ENCODE assay signal across 29 mouse cellular contexts in genomic region chr9:112078453-112078852, GRCm38 (mm10).
A peak's percentile ranks its signal among the peaks of the same experiment; 100 is the strongest.
DNase-seq lines count a peak whose midpoint lies in the region; ATAC-seq and TF ChIP-seq lines count a peak whose summit lies in the region.
"Had no signal": no experiment of that assay in that cellular context is flagged by ENCODE, and none has a peak within 500 bp of the region (broad histone marks: within the 10 kb centered on the region; RNA-seq: fewer than 3 reads in every experiment).

No protein-coding gene starts in this region.

- no peak overlapping the region for H3K4me2 ChIP-seq in hindbrain, embryonic 11.5 days (replicated peaks; ENCODE audit: low read depth, low read length)
- no peak overlapping the region for H3K4me2 ChIP-seq in hindbrain, embryonic 16.5 days (ENCODE audit: low read length)
- H3K4me2 ChIP-seq in hindbrain, embryonic 13.5 days = no peak overlapping the region
- no peak overlapping the region for H3K4me2 ChIP-seq in hindbrain, postnatal 0 days (ENCODE audit: low read depth, low read length)
- H3K4me2 ChIP-seq in midbrain, embryonic 16.5 days (ENCODE audit: low read length) = no peak overlapping the region
- H3K4me2 ChIP-seq in midbrain, embryonic 15.5 days = no peak overlapping the region
- H3K4me2 ChIP-seq: embryonic facial prominence, embryonic 13.5 days; embryonic facial prominence, embryonic 15.5 days; forebrain, embryonic 12.5 days had no signal

- TF ChIP-seq CTCF in hindbrain, postnatal 0 days (IDR thresholded peaks at IDR 0.05; ENCODE audit: low read depth) = no peak

- H3K27me3 ChIP-seq in hindbrain, embryonic 11.5 days (ENCODE audit: control insufficient read depth, insufficient read depth, low read length) = no peaks in the 10 kb centered on the region
- no peaks in the 10 kb centered on the region for H3K27me3 ChIP-seq in hindbrain, embryonic 16.5 days (replicated peaks; ENCODE audit: control insufficient read depth, insufficient read depth, low read length)
- no peaks in the 10 kb centered on the region for H3K27me3 ChIP-seq in hindbrain, embryonic 13.5 days
- H3K27me3 ChIP-seq in hindbrain, postnatal 0 days (ENCODE audit: insufficient read depth, low read length) = no peaks in the 10 kb centered on the region
- no peaks in the 10 kb centered on the region for H3K27me3 ChIP-seq in midbrain, embryonic 16.5 days (ENCODE audit: control insufficient read depth, insufficient read depth, low read depth, low read length)
- no peaks in the 10 kb centered on the region for H3K27me3 ChIP-seq in midbrain, embryonic 15.5 days (replicated peaks)
- H3K27me3 ChIP-seq: CH12.LX; embryonic facial prominence, embryonic 13.5 days; embryonic facial prominence, embryonic 15.5 days; forebrain, embryonic 12.5 days had no signal

- no peaks in the 10 kb centered on the region for H3K36me3 ChIP-seq in hindbrain, embryonic 11.5 days (ENCODE audit: control insufficient read depth, insufficient read depth, low read length)
- H3K36me3 ChIP-seq in hindbrain, embryonic 16.5 days (ENCODE audit: control insufficient read depth, insufficient read depth, low read length) = peaks cover 3% of the 10 kb centered on the region; the same call in 1 of the 2 replicates
- no peaks in the 10 kb centered on the region for H3K36me3 ChIP-seq in hindbrain, embryonic 13.5 days
- H3K36me3 ChIP-seq in hindbrain, postnatal 0 days (ENCODE audit: insufficient read depth, low read length) = no peaks in the 10 kb centered on the region
- H3K36me3 ChIP-seq in midbrain, embryonic 16.5 days (ENCODE audit: control insufficient read depth, insufficient read depth, low read length) = no peaks in the 10 kb centered on the region
- H3K36me3 ChIP-seq in midbrain, embryonic 15.5 days (replicated peaks) = no peaks in the 10 kb centered on the region
- H3K36me3 ChIP-seq: embryonic facial prominence, embryonic 13.5 days; embryonic facial prominence, embryonic 15.5 days; forebrain, embryonic 10.5 days; forebrain, embryonic 12.5 days; G1E had no signal

- H3K27ac ChIP-seq in hindbrain, embryonic 11.5 days (ENCODE audit: low read depth, low read length) = no peak overlapping the region
- no peak overlapping the region for H3K27ac ChIP-seq in hindbrain, embryonic 16.5 days (ENCODE audit: low read depth, low read length)
- no peak overlapping the region for H3K27ac ChIP-seq in hindbrain, embryonic 13.5 days
- H3K27ac ChIP-seq in hindbrain, postnatal 0 days = no peak overlapping the region
- 0 out of 2 replicates have a peak overlapping the region, but pooled peaks have one; percentile 33 for H3K27ac ChIP-seq in midbrain, embryonic 16.5 days (ENCODE audit: low read length)
- H3K27ac ChIP-seq in midbrain, embryonic 15.5 days = no peak overlapping the region
- H3K27ac ChIP-seq: embryonic facial prominence, embryonic 13.5 days; embryonic facial prominence, embryonic 15.5 days; forebrain, embryonic 10.5 days; forebrain, embryonic 12.5 days had no signal

- 64% methylated on average over 4 of the region's 4 CpGs for WGBS in hindbrain, embryonic 11.5 days
- WGBS in hindbrain, embryonic 16.5 days = 48% methylated on average over 4 of the region's 4 CpGs
- WGBS in hindbrain, embryonic 13.5 days = 49% methylated on average over 4 of the region's 4 CpGs
- 53% methylated on average over 4 of the region's 4 CpGs for WGBS in hindbrain, postnatal 0 days
- 50% methylated on average over 4 of the region's 4 CpGs for WGBS in midbrain, embryonic 16.5 days
- 58% methylated on average over 4 of the region's 4 CpGs for WGBS in midbrain, embryonic 15.5 days

- H3K4me3 ChIP-seq in hindbrain, embryonic 11.5 days (ENCODE audit: low read depth, low read length) = no peak overlapping the region
- no peak overlapping the region for H3K4me3 ChIP-seq in hindbrain, embryonic 16.5 days (ENCODE audit: low read length)
- no peak overlapping the region for H3K4me3 ChIP-seq in hindbrain, embryonic 13.5 days
- no peak overlapping the region for H3K4me3 ChIP-seq in hindbrain, postnatal 0 days (ENCODE audit: low read length)
- H3K4me3 ChIP-seq in midbrain, embryonic 16.5 days (ENCODE audit: low read depth, low read length) = no peak overlapping the region
- no peak overlapping the region for H3K4me3 ChIP-seq in midbrain, embryonic 15.5 days
- H3K4me3 ChIP-seq: embryonic facial prominence, embryonic 13.5 days; embryonic facial prominence, embryonic 15.5 days; erythroblast, embryonic 14.5 days; forebrain, embryonic 10.5 days; forebrain, embryonic 12.5 days had no signal

- 0 out of 2 replicates have a peak, but pooled peaks cover 2% of the 10 kb centered on the region for H3K4me1 ChIP-seq in hindbrain, embryonic 11.5 days (replicated peaks; ENCODE audit: control insufficient read depth, insufficient read depth, low read length)
- peaks cover 12% of the 10 kb centered on the region for H3K4me1 ChIP-seq in hindbrain, embryonic 16.5 days (ENCODE audit: control insufficient read depth, insufficient read depth, low read depth, low read length)
- peaks cover 21% of the 10 kb centered on the region for H3K4me1 ChIP-seq in hindbrain, embryonic 13.5 days (replicated peaks)
- peaks cover 3% of the 10 kb centered on the region; the same call in 1 of the 2 replicates for H3K4me1 ChIP-seq in hindbrain, postnatal 0 days (ENCODE audit: insufficient read depth, low read length)
- peaks cover 25% of the 10 kb centered on the region for H3K4me1 ChIP-seq in midbrain, embryonic 16.5 days (ENCODE audit: control insufficient read depth, insufficient read depth, low read length)
- peaks cover 21% of the 10 kb centered on the region for H3K4me1 ChIP-seq in midbrain, embryonic 15.5 days
- H3K4me1 ChIP-seq: embryonic facial prominence, embryonic 15.5 days had no signal

- H3K9me3 ChIP-seq in hindbrain, embryonic 11.5 days (ENCODE audit: control insufficient read depth, low read length) = no peaks in the 10 kb centered on the region
- no peaks in the 10 kb centered on the region for H3K9me3 ChIP-seq in hindbrain, embryonic 16.5 days (ENCODE audit: control insufficient read depth, low read length)
- H3K9me3 ChIP-seq in hindbrain, embryonic 13.5 days = no peaks in the 10 kb centered on the region
- no peaks in the 10 kb centered on the region for H3K9me3 ChIP-seq in hindbrain, postnatal 0 days (ENCODE audit: low read length)
- no peaks in the 10 kb centered on the region for H3K9me3 ChIP-seq in midbrain, embryonic 16.5 days (replicated peaks; ENCODE audit: control insufficient read depth, low read length, poor library complexity, severe bottlenecking)
- H3K9me3 ChIP-seq in midbrain, embryonic 15.5 days = no peaks in the 10 kb centered on the region
- H3K9me3 ChIP-seq: embryonic facial prominence, embryonic 13.5 days; embryonic facial prominence, embryonic 15.5 days; forebrain, embryonic 10.5 days; forebrain, embryonic 12.5 days had no signal

- no peak overlapping the region for H3K9ac ChIP-seq in hindbrain, embryonic 11.5 days (ENCODE audit: low read depth, low read length)
- H3K9ac ChIP-seq in hindbrain, embryonic 16.5 days (ENCODE audit: low read depth, low read length) = no peak overlapping the region
- H3K9ac ChIP-seq in hindbrain, embryonic 13.5 days = no peak overlapping the region
- H3K9ac ChIP-seq in hindbrain, postnatal 0 days (replicated peaks; ENCODE audit: low read length) = no peak overlapping the region
- no peak overlapping the region for H3K9ac ChIP-seq in midbrain, embryonic 16.5 days (ENCODE audit: low read depth, low read length)
- H3K9ac ChIP-seq in midbrain, embryonic 15.5 days = no peak overlapping the region
- H3K9ac ChIP-seq: embryonic facial prominence, embryonic 13.5 days; embryonic facial prominence, embryonic 15.5 days; forebrain, embryonic 12.5 days had no signal

- peak; percentile 59; the same call in 1 of the 2 replicates for ATAC-seq in hindbrain, embryonic 11.5 days (ENCODE audit: low FRiP score)
- no peak for ATAC-seq in hindbrain, embryonic 16.5 days
- ATAC-seq in hindbrain, embryonic 13.5 days (ENCODE audit: low FRiP score) = 0 out of 2 replicates have a peak, but pooled peaks have one; percentile 52
- ATAC-seq in hindbrain, postnatal 0 days = no peak
- no peak for ATAC-seq in midbrain, embryonic 16.5 days
- no peak for ATAC-seq in midbrain, embryonic 15.5 days (replicated peaks)
- ATAC-seq: activated CD4-positive, CD25-positive, alpha-beta regulatory T cell, adult 4 months; CD4-positive, CD25-positive, alpha-beta regulatory T cell, adult 4 months; forebrain, embryonic 14.5 days; Patski had no signal

- peak; percentile 12 for DNase-seq in hindbrain, embryonic 11.5 days (ENCODE audit: low spot score)
- DNase-seq in hindbrain, postnatal 0 days (ENCODE audit: low spot score) = no peak
- peak; percentile 32 for DNase-seq in retina, postnatal 1 day
- no peak for DNase-seq in retina, embryonic 14.5 days (ENCODE audit: low spot score)
- DNase-seq: adrenal gland, adult 8-10 months; adrenal gland, postnatal 14 days; adrenal gland, postnatal 36 days; cerebellum, adult 11 months; cerebellum, adult 18-20 months; cerebellum, adult 8-10 months; cerebellum, adult 9-11 months; cerebellum, postnatal 14 days; cerebellum, postnatal 36 days; embryo, embryonic 11 days had no signal

Comparison
In these comparisons a context has a peak if more than half of its experiments do, and no peak if none do; other contexts are left out.
1. ATAC-seq: peak in hindbrain, embryonic 11.5 days (single experiment) and hindbrain, embryonic 13.5 days (single experiment); none in hindbrain, embryonic 16.5 days (single experiment), hindbrain, postnatal 0 days (single experiment), midbrain, embryonic 16.5 days (single experiment) and midbrain, embryonic 15.5 days (single experiment).
2. DNase-seq: peak in hindbrain, embryonic 11.5 days (single experiment) and retina, postnatal 1 day (single experiment); none in hindbrain, postnatal 0 days (single experiment) and retina, embryonic 14.5 days (single experiment).